In the genomic region with DNA sequence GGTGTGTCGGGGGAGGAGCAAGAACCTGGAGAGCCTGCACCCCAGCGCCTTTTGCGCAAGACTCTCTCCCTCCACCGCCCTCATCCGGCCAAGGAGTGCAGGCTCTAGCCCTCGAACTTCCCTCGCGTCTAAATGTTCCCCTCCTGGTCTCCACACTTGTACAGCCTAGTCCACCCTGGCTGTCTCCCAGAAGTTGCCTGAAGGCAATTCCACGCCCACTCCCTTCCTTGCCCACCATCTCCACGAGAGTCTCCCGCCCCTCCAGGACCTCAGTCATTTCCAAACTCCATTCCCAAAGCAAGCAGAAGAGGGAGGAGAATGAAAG, we compare ENCODE assay signal across 10 mouse cellular contexts. TPM values are rescaled to one million over a fixed set of nuclear protein-coding genes. Genes with fewer than 3 reads are reported as not detected.
DNase-seq lines count a peak whose midpoint lies in the region; ATAC-seq and TF ChIP-seq lines count a peak whose summit lies in the region.
"Had no signal": no experiment of that assay in that cellular context is flagged by ENCODE, and none has a peak within 500 bp of the region (broad histone marks: within the 10 kb centered on the region; RNA-seq: fewer than 3 reads in every experiment).

No protein-coding gene starts in this region.

- TF ChIP-seq EP300 in lung, postnatal 0 days (IDR thresholded peaks at IDR 0.05): no peak

- 0 out of 2 replicates have a peak overlapping the region, but pooled peaks have one; percentile 21 for H3K4me3 ChIP-seq in embryonic facial prominence, embryonic 10.5 days
- H3K4me3 ChIP-seq in lung, postnatal 0 days (ENCODE audit: low read depth, low read length): no peak overlapping the region

- H3K9me3 ChIP-seq in embryonic facial prominence, embryonic 10.5 days: no peaks in the 10 kb centered on the region
- no peaks in the 10 kb centered on the region for H3K9me3 ChIP-seq in lung, postnatal 0 days (ENCODE audit: low read length)

- ATAC-seq in CD4-positive, CD25-positive, alpha-beta regulatory T cell, adult 4 months: peak; percentile 44
- ATAC-seq in lung, postnatal 0 days: peak; percentile 64

- no peaks in the 10 kb centered on the region for H3K36me3 ChIP-seq in embryonic facial prominence, embryonic 10.5 days (replicated peaks)
- no peaks in the 10 kb centered on the region for H3K36me3 ChIP-seq in lung, postnatal 0 days (ENCODE audit: insufficient read depth, low read length)

- peaks cover 41% of the 10 kb centered on the region for H3K4me1 ChIP-seq in embryonic facial prominence, embryonic 10.5 days
- no peaks in the 10 kb centered on the region for H3K4me1 ChIP-seq in lung, postnatal 0 days (ENCODE audit: insufficient read depth, low read depth, low read length)

- H3K27me3 ChIP-seq in embryonic facial prominence, embryonic 10.5 days (replicated peaks; ENCODE audit: low read depth, poor library complexity, severe bottlenecking): peaks cover 100% of the 10 kb centered on the region
- peaks cover 87% of the 10 kb centered on the region for H3K27me3 ChIP-seq in lung, postnatal 0 days (replicated peaks; ENCODE audit: insufficient read depth, low read length)

- WGBS in embryonic facial prominence, embryonic 10.5 days: 0% methylated on average over 11 of the region's 11 CpGs
- under 1% methylated on average over 11 of the region's 11 CpGs for WGBS in lung, postnatal 0 days

- no peak overlapping the region for H3K9ac ChIP-seq in lung, postnatal 0 days (replicated peaks; ENCODE audit: low read depth)

- no peak overlapping the region for H3K4me2 ChIP-seq in lung, postnatal 0 days (replicated peaks; ENCODE audit: low read depth, low read length)

- H3K27ac ChIP-seq in embryonic facial prominence, embryonic 10.5 days (replicated peaks): no peak overlapping the region
- H3K27ac ChIP-seq in lung, postnatal 0 days (ENCODE audit: low read length): no peak overlapping the region

- peak; percentile 63 for DNase-seq in embryo, embryonic 10.5 days (ENCODE audit: low spot score)
- DNase-seq in embryo, embryonic 10 days (ENCODE audit: low spot score): no peak
- peak; percentile 60 for DNase-seq in embryonic facial prominence, embryonic 10.5 days (ENCODE audit: low spot score)
- DNase-seq in lung, postnatal 0 days (ENCODE audit: low spot score): peak; percentile 37
- no peak for DNase-seq in heart, adult 9 months (ENCODE audit: low spot score in 2 of 2)
- DNase-seq in heart, postnatal 4 days: no peak
- DNase-seq in liver: no peak
- DNase-seq: thymus, adult 18-20 months had no signal

- TF ChIP-seq CTCF in lung, postnatal 0 days (IDR thresholded peaks at IDR 0.05): peak; percentile 44

RNA-seq across cellular contexts. Expression of a gene that starts 1.1 kb away (rescaled TPM):
- polyA plus RNA-seq in CD4-positive, CD25-positive, alpha-beta regulatory T cell, adult 4 months (2017; shearing (Covaris generic)): 1 to 10 TPM in 1 of 2 experiments, not detected in 1; 1.3 TPM
- 13.0 and 22.3 TPM in 2 replicates for polyA plus RNA-seq in embryonic facial prominence, embryonic 10.5 days (2016; fragmentation: Nextera tagmentation; extraction: Ambion mirVana)
- polyA plus RNA-seq in lung, postnatal 0 days (2015; fragmentation: Nextera tagmentation; extraction: Ambion mirVana): not detected in 2 replicates
- under 1 TPM in 1 of 2 experiments, not detected in 1; 0.61 TPM for total RNA-seq in heart, postnatal 4 days (2021)
- total RNA-seq: heart, adult 8-10 months had no signal

Comparison
In these comparisons a context has a peak if more than half of its experiments do, and no peak if none do; other contexts are left out.
1. DNase-seq: peak in embryo, embryonic 10.5 days (single experiment), embryonic facial prominence, embryonic 10.5 days (single experiment) and lung, postnatal 0 days (single experiment); none in embryo, embryonic 10 days (single experiment), heart, adult 9 months (0 of 2), heart, postnatal 4 days (single experiment) and liver (single experiment).